Mouse (Mus musculus) lung, adult 2 months (tissue): ENCODE measurements around the gene Nup93. TPM values are rescaled to one million over a fixed set of nuclear protein-coding genes. Genes with fewer than 3 reads are reported as not detected.

Experiments
- DNase-seq: peaks from one replicate; pipeline ENCODE4 v3.0.0; 2022
- H3K4me1 ChIP-seq: fragments of 200-500 bp; 2 replicates; pipeline ENCODE4 v1.6.1; 2011; ENCODE audit warnings: low read length; ENCODE audit not compliant: control insufficient read depth, insufficient read depth
- H3K4me3 ChIP-seq: fragments of 200-500 bp; replicated peaks from 2 replicates; pipeline ENCODE3; 2011; ENCODE audit warnings: low read depth, mild to moderate bottlenecking, control low read depth, low read length; ENCODE audit errors: extremely low read depth
- CTCF ChIP-seq: fragments of 200-500 bp; IDR thresholded peaks from 2 replicates; pipeline ENCODE4 v1.5.1; 2011; ENCODE audit warnings: mild to moderate bottlenecking, low read length, control low read depth; ENCODE audit not compliant: insufficient read depth
- POLR2A ChIP-seq: fragments of 200-500 bp; IDR thresholded peaks from 2 replicates; pipeline ENCODE4 v1.6.1; 2011; ENCODE audit warnings: low read depth, mild to moderate bottlenecking, control low read depth, low read length, borderline replicate concordance; ENCODE audit errors: extremely low read depth
- whole genome bisulfite sequencing: fragments of 180-500 bp; shearing (Covaris S2); methylation state at CpG from one replicate; pipeline ENCODE4 v1.1.7; 2018; 5-methylcytosine and 5-hydroxymethylcytosine counted together
- polyA plus RNA-seq: library from polyadenylated mRNA; depleted of rRNA; stranded (reverse); fragments of >200 nt; gene quantifications from 2 replicates; pipeline ENCODE4 v1.2.3, GENCODE M21; 2012

Gene Nup93
- polyA plus RNA-seq, 1 experiment, result 15.9 TPM

- Histone ChIP-seq H3K4me3 (no peak overlapping the region), H3K4me1 (peaks cover 6% of the 10 kb centered on the region)
- TF ChIP-seq CTCF, result no peak
- TF ChIP-seq POLR2A, result no peak
- peak; percentile 46 for DNase-seq
- WGBS, result 41% methylated on average over 9 of the region's 9 CpGs
Observed at GRCm38 (mm10) chr8:94348425-94348824, 134.1 kb downstream of the Nup93 start.

GRCm38 (mm10) chr8:94354069-94354531 is 139.7 kb downstream of the Nup93 start:
- no peak for DNase-seq
- WGBS, result 46% methylated on average over 7 of the region's 7 CpGs
- TF ChIP-seq POLR2A, result peak; percentile 37; the same call in 1 of the 2 replicates
- no peak for TF ChIP-seq CTCF
- Histone ChIP-seq H3K4me1 (peaks cover 9% of the 10 kb centered on the region), H3K4me3 (peak overlapping the region; percentile 7)

DNA sequence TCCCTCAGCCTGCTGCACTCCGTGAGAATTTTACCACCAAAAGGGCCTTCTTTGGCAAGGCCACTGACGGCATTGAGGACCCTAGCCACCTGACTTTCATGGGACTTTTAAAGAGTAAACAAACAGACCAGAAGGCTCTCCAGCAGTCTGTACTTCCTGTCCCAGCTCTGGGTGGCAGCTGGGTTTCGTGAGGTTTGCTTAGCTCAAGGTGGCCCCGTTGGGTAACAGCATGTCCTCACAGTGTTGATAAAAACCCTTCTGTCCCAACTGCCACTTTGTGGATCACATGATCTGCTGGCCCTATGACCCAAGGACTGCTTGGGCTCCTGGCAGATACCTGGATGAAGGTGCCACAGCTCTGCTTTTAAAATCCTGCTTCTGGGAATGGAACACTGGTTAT is 140.2 kb downstream of the Nup93 start:
- peak; percentile 54 for DNase-seq
- TF ChIP-seq POLR2A (0 out of 2 replicates have a peak, but pooled peaks have one; percentile 18), CTCF (no peak)
- H3K4me1 ChIP-seq, result peaks cover 10% of the 10 kb centered on the region
- 27% methylated on average over 4 of the region's 4 CpGs for WGBS
- no peak overlapping the region for H3K4me3 ChIP-seq

DNA sequence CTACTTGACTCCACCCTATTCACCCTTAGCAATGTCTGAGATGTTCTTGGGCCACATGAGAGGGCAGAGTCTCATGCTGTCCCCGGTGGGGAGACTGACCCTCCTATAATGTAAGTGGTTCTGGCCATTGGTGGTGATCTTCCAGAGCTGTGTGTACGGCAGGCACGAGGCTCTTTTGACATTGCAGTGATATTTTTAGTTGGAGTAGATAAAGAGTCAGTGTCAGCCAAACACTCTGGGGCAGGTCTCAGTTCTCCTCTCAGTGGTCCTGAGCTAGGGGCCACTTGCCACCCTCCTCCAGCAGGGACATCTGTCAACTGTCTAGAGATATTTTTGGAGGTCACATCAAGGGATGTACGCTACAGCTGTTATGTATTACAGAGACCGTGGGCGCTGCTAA is 142.9 kb downstream of the Nup93 start:
- peaks cover 18% of the 10 kb centered on the region for H3K4me1 ChIP-seq
- no peak for DNase-seq

DNA sequence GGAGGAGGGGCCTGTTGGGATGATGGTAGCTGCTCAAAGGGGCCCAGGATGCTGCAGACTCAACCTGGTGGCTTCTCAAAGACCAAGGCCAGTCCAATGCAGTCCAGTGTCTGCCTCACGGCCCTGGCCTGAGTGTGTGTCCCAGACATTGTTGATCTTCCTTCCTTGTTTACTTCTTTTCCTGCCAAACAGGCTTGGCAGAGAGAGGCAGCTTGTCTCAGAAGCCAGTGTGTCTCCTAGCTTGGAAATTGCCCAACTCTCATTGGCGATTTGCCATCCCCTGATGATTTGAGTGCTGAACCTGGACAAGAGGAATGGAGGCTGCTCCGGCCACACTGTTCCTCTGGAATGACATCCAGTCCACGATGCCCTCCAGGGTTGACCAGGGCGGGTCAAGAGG is 144.2 kb downstream of the Nup93 start:
- Histone ChIP-seq H3K4me1 (peaks cover 29% of the 10 kb centered on the region), H3K4me3 (no peak overlapping the region)
- WGBS, result 27% methylated on average over 5 of the region's 5 CpGs
- DNase-seq, result peak; percentile 77
- TF ChIP-seq POLR2A (no peak), CTCF (no peak)

More for the DNA sequence above, 142.9 kb downstream of the Nup93 start:
- TF ChIP-seq CTCF (no peak), POLR2A (no peak)
- no peak overlapping the region for H3K4me3 ChIP-seq
- 60% methylated on average over 6 of the region's 6 CpGs for WGBS

DNA sequence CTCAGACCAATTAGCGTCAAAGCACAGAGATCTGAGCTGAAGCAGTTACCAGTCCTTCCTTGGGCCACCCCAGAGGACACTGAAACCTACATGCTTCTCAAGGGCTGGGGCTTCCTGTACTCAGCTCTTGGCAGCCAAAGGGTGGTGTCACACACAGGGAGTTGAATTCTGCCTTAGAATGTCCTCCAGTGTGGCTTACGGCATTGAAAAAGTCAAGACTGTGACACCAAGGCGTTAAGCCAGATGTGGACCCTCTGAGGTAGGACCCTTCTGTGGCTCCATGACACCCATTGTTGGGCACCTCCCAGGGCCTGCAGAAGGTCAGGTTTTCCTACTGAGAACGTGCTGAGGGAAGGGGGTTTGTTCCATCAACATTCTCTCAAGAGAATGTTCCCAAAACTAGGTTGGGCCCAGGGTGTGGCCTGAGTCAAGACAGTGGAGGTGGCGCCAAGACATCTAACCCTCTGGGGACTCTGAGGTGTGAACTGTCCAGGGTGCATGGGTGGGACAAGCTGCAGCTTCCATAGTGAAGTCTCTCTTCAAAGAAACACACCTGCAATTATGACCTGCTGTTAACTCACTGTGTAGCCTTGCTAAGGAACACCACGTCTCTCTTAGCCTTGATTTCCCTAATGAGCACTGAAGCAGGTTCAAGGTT is 147.5 kb downstream of the Nup93 start:
- 75% methylated on average over 6 of the region's 6 CpGs for WGBS
- H3K4me3 ChIP-seq, result no peak overlapping the region
- no peak for DNase-seq
- peaks cover 41% of the 10 kb centered on the region for H3K4me1 ChIP-seq
- no peak for TF ChIP-seq POLR2A
- TF ChIP-seq CTCF, result no peak

DNA sequence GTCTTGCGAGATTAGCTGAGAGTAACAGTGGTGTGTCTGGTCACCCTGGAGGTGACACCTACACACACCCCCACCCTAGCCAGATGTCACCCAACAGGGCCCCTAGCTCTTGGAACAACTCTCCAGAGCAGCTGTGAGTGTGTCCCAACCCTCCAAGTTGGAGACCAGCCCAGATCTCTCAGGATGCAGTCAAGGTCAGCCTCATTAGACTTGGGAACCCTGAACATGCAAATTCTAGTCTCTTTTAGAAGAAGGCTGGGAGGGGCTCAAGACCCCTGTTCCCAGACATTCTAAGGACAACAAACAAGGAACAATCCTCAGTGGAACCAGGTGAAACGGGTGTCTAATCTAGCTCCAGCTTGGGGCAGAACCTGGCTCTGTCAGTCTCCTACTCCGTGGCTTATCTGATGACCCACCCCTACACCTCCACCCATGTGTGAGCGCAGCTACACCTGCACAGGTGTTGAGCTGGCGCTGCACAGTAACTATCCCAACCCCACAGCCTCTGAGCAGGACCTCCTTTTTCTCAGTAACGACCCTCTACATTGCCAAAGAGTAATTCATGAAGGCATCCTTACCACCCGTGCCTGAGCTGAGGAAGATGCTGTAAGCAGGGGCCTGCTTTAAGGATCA is 148.4 kb downstream of the Nup93 start:
- H3K4me3 ChIP-seq, result peak overlapping the region; percentile 1
- H3K4me1 ChIP-seq, result peaks cover 41% of the 10 kb centered on the region
- no peak for DNase-seq
- TF ChIP-seq CTCF, result no peak
- TF ChIP-seq POLR2A, result no peak
- WGBS, result 41% methylated on average over 7 of the region's 7 CpGs

GRCm38 (mm10) chr8:94363288-94363688 is 148.9 kb downstream of the Nup93 start:
- TF ChIP-seq CTCF (no peak), POLR2A (no peak; the same call in 1 of the 2 replicates)
- WGBS, result 11% methylated on average over 4 of the region's 4 CpGs
- peak; percentile 69 for DNase-seq
- peaks cover 40% of the 10 kb centered on the region for H3K4me1 ChIP-seq
- peak overlapping the region; percentile 1 for H3K4me3 ChIP-seq

DNA sequence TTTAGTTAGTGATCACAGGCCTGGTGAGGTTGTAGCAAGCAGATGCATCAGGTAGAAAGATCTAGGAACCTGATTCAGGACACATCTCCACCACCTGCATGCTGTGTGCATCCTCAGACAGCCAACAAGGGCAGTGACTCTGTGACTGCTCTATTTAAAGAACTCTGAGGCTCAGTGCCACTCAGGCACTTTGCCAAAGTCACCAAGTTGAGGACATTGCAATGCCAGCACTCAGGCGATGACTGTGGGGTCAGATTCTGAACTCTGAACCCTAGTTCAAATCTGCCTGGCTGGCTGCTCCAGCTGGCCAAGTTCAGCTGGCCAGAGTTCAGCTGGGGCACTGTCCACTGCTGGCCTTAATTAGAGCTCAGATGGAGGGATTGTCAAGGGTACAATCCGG is 149.5 kb downstream of the Nup93 start:
- DNase-seq, result peak; percentile 63
- 27% methylated on average over 2 of the region's 2 CpGs for WGBS
- TF ChIP-seq CTCF (no peak), POLR2A (no peak)

More for the DNA sequence above, 149.5 kb downstream of the Nup93 start:
- Histone ChIP-seq H3K4me3 (no peak overlapping the region), H3K4me1 (peaks cover 34% of the 10 kb centered on the region)
